Mouse (Mus musculus) MEL (cell line): ENCODE measurements around the gene Hcn3. TPM values are rescaled to one million over a fixed set of nuclear protein-coding genes. Genes with fewer than 3 reads are reported as not detected.

Source experiments
- DNase-seq: peaks from one replicate; pipeline ENCODE4 v3.0.0; 2011; ENCODE audit warnings: low read depth, low spot score
- H3K27ac ChIP-seq: 2 replicates; pipeline ENCODE4 v1.5.1; 2012; ENCODE audit warnings: low read depth, mild to moderate bottlenecking, control low read depth, low read length, moderate library complexity; ENCODE audit not compliant: control insufficient read depth
- H3K27me3 ChIP-seq, 2 experiments: fragments of 150-350 bp in 1 of 2; sonication (generic) in 1 of 2; 2 replicates each; pipeline ENCODE4 v1.6.1; 2012; ENCODE audit warnings: low read length in 2 of 2, mild to moderate bottlenecking in 2 of 2, improper control_type of control experiment in 1 of 2, moderate library complexity in 1 of 2; ENCODE audit not compliant: insufficient read depth in 2 of 2, control insufficient read depth in 1 of 2
- H3K36me3 ChIP-seq, 2 experiments: 2 replicates each; pipeline ENCODE4 v1.6.1; 2012 to 2014; ENCODE audit warnings: low read length in 2 of 2, improper control_type of control experiment in 1 of 2, inconsistent platforms in 1 of 2, mild to moderate bottlenecking in 1 of 2; ENCODE audit not compliant: insufficient read depth in 2 of 2, control insufficient read depth in 1 of 2
- H3K4me1 ChIP-seq, 2 experiments: fragments of 150-350 bp in 1 of 2; sonication (generic) in 1 of 2; 2 replicates each; pipeline ENCODE4 v1.6.1; 2012; ENCODE audit warnings: low read length in 2 of 2, improper control_type of control experiment in 1 of 2, mild to moderate bottlenecking in 1 of 2; ENCODE audit not compliant: insufficient read depth in 2 of 2, control insufficient read depth in 1 of 2
- H3K4me3 ChIP-seq, 2 experiments: fragments of 150-350 bp in 1 of 2; sonication (generic) in 1 of 2; 2 replicates each; pipeline ENCODE4 v1.5.1; 2012; ENCODE audit warnings: low read depth in 2 of 2, low read length in 2 of 2, mild to moderate bottlenecking in 2 of 2, moderate library complexity in 2 of 2, control low read depth in 1 of 2, improper control_type of control experiment in 1 of 2; ENCODE audit not compliant: control insufficient read depth in 1 of 2, insufficient read depth in 1 of 2
- H3K79me2 ChIP-seq: 2 replicates; pipeline ENCODE4 v1.6.1; 2012; ENCODE audit warnings: mild to moderate bottlenecking, low read length, moderate library complexity; ENCODE audit not compliant: control insufficient read depth, poor library complexity, insufficient read depth
- H3K9ac ChIP-seq: 2 replicates; pipeline ENCODE4 v1.6.1; 2012; ENCODE audit warnings: low read depth, mild to moderate bottlenecking, control low read depth, low read length, moderate library complexity; ENCODE audit not compliant: control insufficient read depth, poor library complexity, severe bottlenecking
- H3K9me3 ChIP-seq: fragments of 150-350 bp; sonication (generic); replicated peaks from 2 replicates; pipeline ENCODE4 v1.6.1; 2012; ENCODE audit warnings: mild to moderate bottlenecking, low read length, improper control_type of control experiment, moderate library complexity; ENCODE audit not compliant: insufficient read depth
- CHD1 ChIP-seq: IDR thresholded peaks from 2 replicates; pipeline ENCODE4 v1.6.1; 2012; ENCODE audit warnings: low read depth, mild to moderate bottlenecking, inconsistent platforms, low read length, improper control_type of control experiment
- CHD2 ChIP-seq: IDR thresholded peaks from 2 replicates; pipeline ENCODE4 v1.6.1; 2011; ENCODE audit warnings: low read length, improper control_type of control experiment
- E2F4 ChIP-seq: IDR thresholded peaks from 2 replicates; pipeline ENCODE4 v1.6.1; 2011; ENCODE audit warnings: low read depth, low read length, improper control_type of control experiment, borderline replicate concordance
- ELF1 ChIP-seq: IDR thresholded peaks from 2 replicates; pipeline ENCODE4 v1.6.1; 2014; ENCODE audit warnings: low read depth, mild to moderate bottlenecking, inconsistent platforms, low read length, improper control_type of control experiment, moderate library complexity
- ETS1 ChIP-seq: IDR thresholded peaks from 2 replicates; pipeline ENCODE4 v1.6.1; 2012; ENCODE audit warnings: low read depth, mild to moderate bottlenecking, inconsistent platforms, low read length, improper control_type of control experiment, moderate library complexity
- GABPA ChIP-seq: IDR thresholded peaks from 2 replicates; pipeline ENCODE4 v1.6.1; 2012; ENCODE audit warnings: low read depth, mild to moderate bottlenecking, inconsistent platforms, low read length, improper control_type of control experiment, moderate library complexity
- GATA1 ChIP-seq: IDR thresholded peaks from 2 replicates; pipeline ENCODE4 v1.6.1; 2011; ENCODE audit warnings: low read depth, low read length, improper control_type of control experiment
- JUND ChIP-seq: IDR thresholded peaks from 2 replicates; pipeline ENCODE4 v1.6.1; 2011; ENCODE audit warnings: low read depth, mild to moderate bottlenecking, improper control_type of control experiment, low read length
- MAFK ChIP-seq: IDR thresholded peaks from 2 replicates; pipeline ENCODE4 v1.6.1; 2011; ENCODE audit warnings: low read depth, mild to moderate bottlenecking, low read length, improper control_type of control experiment, borderline replicate concordance
- MAZ ChIP-seq: IDR thresholded peaks from 2 replicates; pipeline ENCODE4 v1.6.1; 2012; ENCODE audit warnings: low read depth, mild to moderate bottlenecking, inconsistent platforms, low read length, improper control_type of control experiment
- MXI1 ChIP-seq: IDR thresholded peaks from 2 replicates; pipeline ENCODE4 v1.6.1; 2011; ENCODE audit warnings: mild to moderate bottlenecking, low read depth, low read length, improper control_type of control experiment
- MYB ChIP-seq: IDR thresholded peaks from 2 replicates; pipeline ENCODE4 v1.6.1; 2011; ENCODE audit warnings: mild to moderate bottlenecking, low read depth, low read length, improper control_type of control experiment
- NELFE ChIP-seq: IDR thresholded peaks from 2 replicates; pipeline ENCODE4 v1.6.1; 2011; ENCODE audit warnings: low read depth, low read length, improper control_type of control experiment
- NRF1 ChIP-seq: IDR thresholded peaks from 2 replicates; pipeline ENCODE4 v1.6.1; 2014; ENCODE audit warnings: low read depth, mild to moderate bottlenecking, inconsistent platforms, low read length, improper control_type of control experiment, moderate library complexity; ENCODE audit not compliant: poor library complexity, insufficient read depth, severe bottlenecking
- POLR2A ChIP-seq, 2 experiments: IDR thresholded peaks; 2 replicates each; pipeline ENCODE4 v1.6.1; 2011 to 2012; ENCODE audit warnings: low read length in 2 of 2, mild to moderate bottlenecking in 2 of 2, control low read depth in 1 of 2, improper control_type of control experiment in 1 of 2, low read depth in 1 of 2, moderate library complexity in 1 of 2; ENCODE audit not compliant: control insufficient read depth in 1 of 2, insufficient read depth in 1 of 2, poor library complexity in 1 of 2
- POLR2AphosphoS2 ChIP-seq: IDR thresholded peaks from 2 replicates; pipeline ENCODE4 v1.6.1; 2011; ENCODE audit warnings: low read length, improper control_type of control experiment
- RAD21 ChIP-seq: IDR thresholded peaks from 2 replicates; pipeline ENCODE4 v1.6.1; 2011; ENCODE audit warnings: mild to moderate bottlenecking, low read depth, low read length, improper control_type of control experiment
- RCOR1 ChIP-seq: IDR thresholded peaks from 2 replicates; pipeline ENCODE4 v1.6.1; 2012; ENCODE audit warnings: low read depth, mild to moderate bottlenecking, inconsistent platforms, low read length, improper control_type of control experiment
- SIN3A ChIP-seq: IDR thresholded peaks from 2 replicates; pipeline ENCODE4 v1.6.1; 2012; ENCODE audit warnings: low read length, improper control_type of control experiment, inconsistent platforms
- SMC3 ChIP-seq: IDR thresholded peaks from 2 replicates; pipeline ENCODE4 v1.6.1; 2011; ENCODE audit warnings: low read depth, low read length, improper control_type of control experiment
- TAL1 ChIP-seq: IDR thresholded peaks from 2 replicates; pipeline ENCODE4 v1.6.1; 2012; ENCODE audit warnings: mild to moderate bottlenecking, inconsistent platforms, low read length, moderate library complexity, mixed read lengths
- TCF12 ChIP-seq: IDR thresholded peaks from 2 replicates; pipeline ENCODE4 v1.6.1; 2014; ENCODE audit warnings: low read depth, mild to moderate bottlenecking, inconsistent platforms, low read length, improper control_type of control experiment, moderate library complexity
- USF1 ChIP-seq: IDR thresholded peaks from 2 replicates; pipeline ENCODE4 v1.6.1; 2014; ENCODE audit warnings: low read depth, mild to moderate bottlenecking, inconsistent platforms, low read length, improper control_type of control experiment, moderate library complexity
- USF2 ChIP-seq, 2 experiments: IDR thresholded peaks; 2 replicates each; pipeline ENCODE4 v1.6.1; 2011 to 2012; ENCODE audit warnings: improper control_type of control experiment in 2 of 2, low read length in 2 of 2, borderline replicate concordance in 1 of 2, inconsistent platforms in 1 of 2, low read depth in 1 of 2, mild to moderate bottlenecking in 1 of 2; ENCODE audit not compliant: insufficient read depth in 1 of 2
- ZKSCAN1 ChIP-seq: IDR thresholded peaks from 2 replicates; pipeline ENCODE4 v1.6.1; 2012; ENCODE audit warnings: low read depth, mild to moderate bottlenecking, inconsistent platforms, low read length, improper control_type of control experiment, moderate library complexity
- ZMIZ1 ChIP-seq: IDR thresholded peaks from 2 replicates; pipeline ENCODE4 v1.6.1; 2012; ENCODE audit warnings: low read depth, mild to moderate bottlenecking, inconsistent platforms, low read length, improper control_type of control experiment, moderate library complexity
- ZNF384 ChIP-seq: IDR thresholded peaks from 2 replicates; pipeline ENCODE4 v1.6.1; 2012; ENCODE audit warnings: low read depth, mild to moderate bottlenecking, inconsistent platforms, low read length, improper control_type of control experiment
- polyA plus RNA-seq, 2 experiments: library from polyadenylated mRNA; stranded (reverse) in 1 of 2; unstranded in 1 of 2; fragments of >175 nt in 1 of 2; fragments of >200 nt in 1 of 2; gene quantifications; 2 replicates each; pipeline versions ENCODE4 v1.2.1 to v1.2.4; 2012; ENCODE audit warnings: low replicate concordance in 2 of 2, low read depth in 1 of 2; ENCODE audit not compliant: insufficient read length in 2 of 2, insufficient read depth in 1 of 2, missing spikeins in 1 of 2
- total RNA-seq: library from RNA; depleted of rRNA; stranded (reverse); fragments of 300-350 nt; gene quantifications from 2 replicates; pipeline ENCODE4 v1.2.3, GENCODE M21; 2012

The Hcn3 gene
- total and polyA plus RNA-seq, 3 experiments: 4.0 to 7.4 TPM; not detected in 1

GRCm38 (mm10) chr3:89183959-89184315 lies 23.9 kb upstream of the Hcn3 start:
- Histone ChIP-seq H3K79me2 (peaks cover 7% of the 10 kb centered on the region), H3K9ac (peak overlapping the region; percentile 63), H3K9me3 (no peaks in the 10 kb centered on the region), H3K27ac (peak overlapping the region; percentile 92; the same call in 1 of the 2 replicates), H3K4me1 (peaks cover 23 to 70% of the 10 kb centered on the region in 2 experiments), H3K27me3 (no peaks in the 10 kb centered on the region), H3K4me3 (no peak overlapping the region), H3K36me3 (peaks cover 7 to 61% of the 10 kb centered on the region in 2 experiments)
- DNase-seq: no peak
- TF ChIP-seq GABPA (no peak), USF2 (IDR thresholded peaks at IDR 0.05; ENCODE audit: borderline replicate concordance in 1 of 2, insufficient read depth in 1 of 2, low read depth in 1 of 2, low read length in 2 of 2) (no peak), SMC3 (no peak), RAD21 (no peak), MXI1 (no peak), ZKSCAN1 (no peak), CHD2 (no peak), TCF12 (no peak), RCOR1 (no peak), ZMIZ1 (no peak), POLR2A (IDR thresholded peaks at IDR 0.05; ENCODE audit: control insufficient read depth in 1 of 2, insufficient read depth in 1 of 2, low read depth in 1 of 2, low read length in 2 of 2, poor library complexity in 1 of 2) (no peak), MYB (no peak), USF1 (no peak), TAL1 (no peak)

GRCm38 (mm10) chr3:89183058-89183958 lies 23.3 kb upstream of the Hcn3 start, which contains the start of gene Fam189b:
Gene Fam189b, plus strand, starts transcription at chr3:89183143.
- no peaks in the 10 kb centered on the region for H3K27me3 ChIP-seq
- peaks cover 7 to 61% of the 10 kb centered on the region in 2 experiments for H3K36me3 ChIP-seq
- peaks cover 25 to 70% of the 10 kb centered on the region in 2 experiments for H3K4me1 ChIP-seq
- H3K79me2 ChIP-seq: peaks cover 13% of the 10 kb centered on the region
- H3K9me3 ChIP-seq: no peaks in the 10 kb centered on the region
- DNase-seq: peak; percentile 91
- H3K4me3 ChIP-seq: peak within 1 kb of the TSS; percentile 43 to 45
- peak within 1 kb of the TSS; percentile 63 for H3K9ac ChIP-seq
- H3K27ac ChIP-seq: peak within 1 kb of the TSS; percentile 92
- TF ChIP-seq ETS1 (no peak), POLR2A (IDR thresholded peaks at IDR 0.05; ENCODE audit: control insufficient read depth in 1 of 2, insufficient read depth in 1 of 2, low read depth in 1 of 2, low read length in 2 of 2, poor library complexity in 1 of 2) (peak; percentile 45 to 78; a peak in 2 of 4 replicates), TAL1 (no peak), JUND (0 out of 2 replicates have a peak, but pooled peaks have one; percentile 61), SMC3 (no peak), ELF1 (no peak; the same call in 1 of the 2 replicates), GATA1 (no peak), NRF1 (0 out of 2 replicates have a peak, but pooled peaks have one; percentile 25), POLR2AphosphoS2 (peak; percentile 97), ZKSCAN1 (no peak), MXI1 (peak; percentile 77), MAFK (no peak), ZMIZ1 (peak; percentile 90), MAZ (peak; percentile 95), CHD1 (peak; percentile 76; the same call in 1 of the 2 replicates), SIN3A (peak; percentile 80), RAD21 (no peak), GABPA (no peak), NELFE (peak; percentile 56; the same call in 1 of the 2 replicates), USF2 (IDR thresholded peaks at IDR 0.05; ENCODE audit: borderline replicate concordance in 1 of 2, insufficient read depth in 1 of 2, low read depth in 1 of 2, low read length in 2 of 2) (no peak), E2F4 (peak; percentile 60; the same call in 1 of the 2 replicates), USF1 (peak; percentile 48; the same call in 1 of the 2 replicates), ZNF384 (no peak)
